Mouse (Mus musculus) limb, embryonic 11.5 days (tissue): ENCODE measurements around the gene Gm973. TPM values are rescaled to one million over a fixed set of nuclear protein-coding genes. Genes with fewer than 3 reads are reported as not detected.

ENCODE experiments used
- ATAC-seq: fragments of 200-750 bp; cut with Nextera tagmentation; 2 replicates; pipeline ENCODE4 v1.8.0; 2017; ENCODE audit warnings: low read depth; ENCODE audit not compliant: insufficient number of reproducible peaks, low FRiP score, low TSS enrichment
- DNase-seq: peaks from one replicate; pipeline ENCODE4 v3.0.0-alpha.2; 2015; ENCODE audit warnings: low spot score
- H3K27ac ChIP-seq: fragments of 300-500 bp; sonication (generic); replicated peaks from 2 replicates; pipeline ENCODE4 v1.5.1; 2014; ENCODE audit warnings: low read depth, mild to moderate bottlenecking, low read length
- H3K27me3 ChIP-seq: fragments of 300-500 bp; sonication (generic); 2 replicates; pipeline ENCODE4 v1.6.1; 2014; ENCODE audit warnings: mild to moderate bottlenecking, low read length, mixed read lengths; ENCODE audit not compliant: control insufficient read depth, insufficient read depth
- H3K36me3 ChIP-seq: fragments of 300-500 bp; sonication (generic); 2 replicates; pipeline ENCODE4 v1.6.1; 2014; ENCODE audit warnings: mild to moderate bottlenecking, low read length, moderate library complexity, mixed read lengths; ENCODE audit not compliant: control insufficient read depth, insufficient read depth
- H3K4me1 ChIP-seq: fragments of 300-500 bp; sonication (generic); 2 replicates; pipeline ENCODE4 v1.6.1; 2014; ENCODE audit warnings: low read length, mixed read lengths; ENCODE audit not compliant: control insufficient read depth, insufficient read depth
- H3K4me2 ChIP-seq: fragments of 300-500 bp; sonication (generic); 2 replicates; pipeline ENCODE4 v1.6.1; 2014; ENCODE audit warnings: low read depth, mild to moderate bottlenecking, moderate library complexity; ENCODE audit not compliant: severe bottlenecking
- H3K4me3 ChIP-seq: fragments of 300-500 bp; sonication (generic); 2 replicates; pipeline ENCODE4 v1.5.1; 2014; ENCODE audit warnings: low read depth, low read length
- H3K9ac ChIP-seq: fragments of 300-500 bp; sonication (generic); 2 replicates; pipeline ENCODE4 v1.6.1; 2014; ENCODE audit warnings: mild to moderate bottlenecking, low read length
- H3K9me3 ChIP-seq: fragments of 300-500 bp; sonication (generic); 2 replicates; pipeline ENCODE4 v1.6.1; 2016; ENCODE audit warnings: low read length; ENCODE audit not compliant: control insufficient read depth
- WGBS: fragments of 180-500 bp; shearing (Covaris S2); extraction: QIAGEN DNeasy Blood & Tissue Kit; methylation state at CpG from one replicate; pipeline ENCODE4 v1.1.7; 2014; 5-methylcytosine and 5-hydroxymethylcytosine counted together
- polyA plus RNA-seq: library from polyadenylated mRNA; unstranded; fragments of >200 nt; fragmentation: Nextera tagmentation; extraction: Ambion mirVana; gene quantifications from 2 replicates; pipeline ENCODE4 v1.2.1, GENCODE M21; 2014

Gene Gm973
- polyA plus RNA-seq, 1 experiment from 2014 or later, result 0.51 TPM

- WGBS, result under 1% methylated on average over 57 of the region's 57 CpGs
- Histone ChIP-seq H3K9ac (peak overlapping the region; percentile 95), H3K4me2 (peak overlapping the region; percentile 88), H3K36me3 (peaks cover 4% of the 10 kb centered on the region; the same call in 1 of the 2 replicates), H3K4me1 (peaks cover 15% of the 10 kb centered on the region), H3K4me3 (peak overlapping the region; percentile 72), H3K27ac (peak overlapping the region; percentile 98), H3K27me3 (no peaks in the 10 kb centered on the region), H3K9me3 (no peaks in the 10 kb centered on the region)
- ATAC-seq (peak; percentile 92), DNase-seq (peak; percentile 95)
These were observed 34.4 kb upstream of the Gm973 start for GRCm38 (mm10) chr1:59481456-59482291.

- no peak for DNase-seq
- Histone ChIP-seq H3K4me3 (peak within 1 kb of the TSS; percentile 72), H3K9me3 (no peaks in the 10 kb centered on the region), H3K4me1 (peaks cover 20% of the 10 kb centered on the region), H3K27ac (peak within 1 kb of the TSS; percentile 98), H3K36me3 (peaks cover 4% of the 10 kb centered on the region; the same call in 1 of the 2 replicates), H3K4me2 (peak within 1 kb of the TSS; percentile 88), H3K9ac (peak within 1 kb of the TSS; percentile 95), H3K27me3 (no peaks in the 10 kb centered on the region)
- peak; percentile 16 for ATAC-seq
- WGBS, result under 1% methylated on average over 35 of the region's 35 CpGs
These were observed 33.8 kb upstream of the Gm973 start, which contains the start of gene Fzd7 for GRCm38 (mm10) chr1:59482331-59482695. Gene Fzd7 (plus strand): TSS chr1:59482424.

- H3K36me3 ChIP-seq, result peaks cover 4% of the 10 kb centered on the region; the same call in 1 of the 2 replicates
- H3K9ac ChIP-seq, result peak overlapping the region; percentile 95
- DNase-seq, result peak; percentile 64
- H3K4me2 ChIP-seq, result peak overlapping the region; percentile 88
- no peaks in the 10 kb centered on the region for H3K9me3 ChIP-seq
- H3K4me1 ChIP-seq, result peaks cover 26% of the 10 kb centered on the region
- ATAC-seq, result no peak
- peak overlapping the region; percentile 88 for H3K27ac ChIP-seq
- WGBS, result under 1% methylated on average over 81 of the region's 88 CpGs
- H3K27me3 ChIP-seq, result no peaks in the 10 kb centered on the region
- peak overlapping the region; percentile 72 for H3K4me3 ChIP-seq
These were observed 33.2 kb upstream of the Gm973 start for GRCm38 (mm10) chr1:59482696-59483520.

GRCm38 (mm10) chr1:59483521-59484245 lies 32.4 kb upstream of the Gm973 start:
- H3K27me3 ChIP-seq, result no peaks in the 10 kb centered on the region
- peak overlapping the region; percentile 88 for H3K4me2 ChIP-seq
- peak; percentile 23; the same call in 1 of the 2 replicates for ATAC-seq
- WGBS, result 1% methylated on average over 46 of the region's 46 CpGs
- H3K4me3 ChIP-seq, result peak overlapping the region; percentile 72
- H3K4me1 ChIP-seq, result peaks cover 29% of the 10 kb centered on the region
- H3K27ac ChIP-seq, result peak overlapping the region; percentile 88; the same call in 1 of the 2 replicates
- peak overlapping the region; percentile 95 for H3K9ac ChIP-seq
- H3K36me3 ChIP-seq, result peaks cover 4% of the 10 kb centered on the region; the same call in 1 of the 2 replicates
- no peaks in the 10 kb centered on the region for H3K9me3 ChIP-seq
- peak; percentile 86 for DNase-seq

GRCm38 (mm10) chr1:59484314-59484713 lies 31.8 kb upstream of the Gm973 start:
- Histone ChIP-seq H3K36me3 (peaks cover 4% of the 10 kb centered on the region; the same call in 1 of the 2 replicates), H3K4me2 (peak overlapping the region; percentile 88), H3K27me3 (no peaks in the 10 kb centered on the region), H3K4me1 (peaks cover 29% of the 10 kb centered on the region), H3K9me3 (no peaks in the 10 kb centered on the region), H3K9ac (peak overlapping the region; percentile 95), H3K4me3 (peak overlapping the region; percentile 72), H3K27ac (peak overlapping the region; percentile 58)
- DNase-seq (no peak), ATAC-seq (no peak)
- WGBS, result 5% methylated on average over 21 of the region's 21 CpGs

- Histone ChIP-seq H3K27ac (peak overlapping the region; percentile 58), H3K4me3 (peak overlapping the region; percentile 72), H3K9me3 (no peaks in the 10 kb centered on the region), H3K36me3 (peaks cover 4% of the 10 kb centered on the region; the same call in 1 of the 2 replicates), H3K4me2 (peak overlapping the region; percentile 88), H3K4me1 (peaks cover 26% of the 10 kb centered on the region), H3K9ac (peak overlapping the region; percentile 95), H3K27me3 (no peaks in the 10 kb centered on the region)
- 7% methylated on average over 16 of the region's 16 CpGs for WGBS
- DNase-seq (peak; percentile 54), ATAC-seq (no peak)
These were observed 31.0 kb upstream of the Gm973 start for GRCm38 (mm10) chr1:59484791-59485785.

- H3K4me1 ChIP-seq, result peaks cover 19% of the 10 kb centered on the region
- peak overlapping the region; percentile 72 for H3K4me3 ChIP-seq
- DNase-seq (no peak), ATAC-seq (no peak)
- 47% methylated on average over 4 of the region's 4 CpGs for whole genome bisulfite sequencing
- H3K9me3 ChIP-seq, result no peaks in the 10 kb centered on the region
- H3K9ac ChIP-seq, result no peak overlapping the region; the same call in 1 of the 2 replicates
- H3K27ac ChIP-seq, result no peak overlapping the region
- H3K27me3 ChIP-seq, result no peaks in the 10 kb centered on the region
- H3K4me2 ChIP-seq, result peak overlapping the region; percentile 88
- H3K36me3 ChIP-seq, result peaks cover 4% of the 10 kb centered on the region; the same call in 1 of the 2 replicates
These were observed 30.3 kb upstream of the Gm973 start for GRCm38 (mm10) chr1:59485803-59486202.
